Mouse (Mus musculus) megakaryocyte, embryonic 14.5 days (primary cell): ENCODE data around the gene Bmt2.

ENCODE experiments used
- FLI1 ChIP-seq: IDR thresholded peaks from 2 replicates; pipeline ENCODE4 v1.6.1; 2012; ENCODE audit warnings: low read length, inconsistent platforms, mixed read lengths
- GATA1 ChIP-seq: IDR thresholded peaks from 3 replicates; pipeline ENCODE4 v1.6.1; 2012; ENCODE audit warnings: mixed read lengths, low read length, inconsistent platforms, borderline replicate concordance

DNA sequence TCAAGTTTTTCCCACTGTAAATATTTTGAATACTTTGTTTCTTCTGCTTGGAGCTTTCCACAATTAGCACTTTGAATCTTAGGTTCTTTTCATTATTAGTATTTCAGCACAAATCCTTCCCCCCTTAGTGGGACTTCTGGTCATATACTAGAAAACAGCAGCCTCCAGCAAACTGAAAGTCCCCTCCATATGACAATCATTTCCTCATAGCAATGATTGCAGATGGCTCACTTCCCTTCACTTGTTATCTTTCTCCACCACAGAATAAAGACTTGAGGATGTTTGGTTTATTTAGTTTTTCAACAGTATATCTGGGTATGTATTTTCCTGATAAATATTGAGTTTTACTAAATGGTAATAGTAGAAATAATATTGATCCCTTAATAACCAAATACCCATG lies 12.6 kb upstream of the Bmt2 start:
- TF ChIP-seq GATA1, result no peak
- no peak for TF ChIP-seq FLI1
